Mouse (Mus musculus) forebrain, postnatal 0 days (tissue): ENCODE measurements around the gene Rsbn1. TPM values are rescaled to one million over a fixed set of nuclear protein-coding genes. Genes with fewer than 3 reads are reported as not detected.

Experiments
- ATAC-seq: fragments of 200-750 bp; cut with Nextera tagmentation; 2 replicates; pipeline ENCODE4 v1.8.0; 2017; ENCODE audit warnings: mild to moderate bottlenecking, moderate library complexity
- DNase-seq: peaks from one replicate; pipeline ENCODE4 v3.0.0-alpha.2; 2015
- H3K27ac ChIP-seq: fragments of 300-500 bp; sonication (generic); 2 replicates; pipeline ENCODE4 v1.5.1; 2014; ENCODE audit warnings: low read depth, mild to moderate bottlenecking, antibody characterized with exemption, low read length, moderate library complexity, mixed read lengths
- H3K27me3 ChIP-seq: fragments of 300-500 bp; sonication (generic); 2 replicates; pipeline ENCODE4 v1.6.1; 2014; ENCODE audit warnings: mild to moderate bottlenecking, low read length, mixed read lengths; ENCODE audit not compliant: insufficient read depth
- H3K36me3 ChIP-seq: fragments of 300-500 bp; sonication (generic); 2 replicates; pipeline ENCODE4 v1.6.1; 2014; ENCODE audit warnings: mild to moderate bottlenecking, moderate library complexity; ENCODE audit not compliant: insufficient read depth
- H3K4me1 ChIP-seq: fragments of 300-500 bp; sonication (generic); 2 replicates; pipeline ENCODE4 v1.6.1; 2014; ENCODE audit warnings: antibody characterized with exemption; ENCODE audit not compliant: insufficient read depth
- H3K4me2 ChIP-seq: fragments of 300-500 bp; sonication (generic); 2 replicates; pipeline ENCODE4 v1.6.1; 2014; ENCODE audit warnings: low read depth, mild to moderate bottlenecking, moderate library complexity
- H3K4me3 ChIP-seq: fragments of 300-500 bp; sonication (generic); 2 replicates; pipeline ENCODE4 v1.5.1; 2014; ENCODE audit warnings: low read depth, low read length, mixed read lengths
- H3K9ac ChIP-seq: fragments of 300-500 bp; sonication (generic); 2 replicates; pipeline ENCODE4 v1.6.1; 2014; ENCODE audit warnings: mild to moderate bottlenecking
- H3K9me3 ChIP-seq: fragments of 300-500 bp; sonication (generic); 2 replicates; pipeline ENCODE4 v1.6.1; 2016; ENCODE audit warnings: low read length
- CTCF ChIP-seq: sonication (generic); IDR thresholded peaks from 2 replicates; pipeline ENCODE4 v1.5.1; 2016; ENCODE audit warnings: antibody characterized with exemption, control low read depth, low read depth
- WGBS: fragments of 180-500 bp; shearing (Covaris S2); extraction: QIAGEN DNeasy Blood & Tissue Kit; methylation state at CpG from one replicate; pipeline ENCODE4 v1.1.7; 2014; 5-methylcytosine and 5-hydroxymethylcytosine counted together
- polyA plus RNA-seq: library from polyadenylated mRNA; unstranded; fragments of >200 nt; fragmentation: Nextera tagmentation; extraction: Ambion mirVana; gene quantifications from 2 replicates; pipeline ENCODE4 v1.2.1, GENCODE M21; 2015
- total RNA-seq: library from RNA; depleted of rRNA; stranded (reverse); fragments of >200 nt; gene quantifications from 2 replicates; pipeline ENCODE4 v1.2.3, GENCODE M21; 2014; rRNA removed

Rsbn1 gene
- total and polyA plus RNA-seq, 2 experiments from 2014 or later, result 19.2 to 36.6 TPM

- peaks cover 38% of the 10 kb centered on the region for H3K36me3 ChIP-seq
- no peak overlapping the region for H3K4me3 ChIP-seq
- no peak overlapping the region for H3K27ac ChIP-seq
- DNase-seq (no peak), ATAC-seq (no peak)
- no peaks in the 10 kb centered on the region for H3K9me3 ChIP-seq
- H3K4me1 ChIP-seq, result no peaks in the 10 kb centered on the region
- no peak overlapping the region for H3K9ac ChIP-seq
- no peaks in the 10 kb centered on the region for H3K27me3 ChIP-seq
- 88% methylated on average over 5 of the region's 5 CpGs for WGBS
- TF ChIP-seq CTCF, result 0 out of 2 replicates have a peak, but pooled peaks have one; percentile 13
- no peak overlapping the region for H3K4me2 ChIP-seq
These were observed 96.2 kb downstream of the Rsbn1 start for GRCm38 (mm10) chr3:104009924-104010662.

- H3K9me3 ChIP-seq, result no peaks in the 10 kb centered on the region
- peaks cover 29% of the 10 kb centered on the region for H3K36me3 ChIP-seq
- TF ChIP-seq CTCF, result no peak
- WGBS, result 92% methylated on average over 2 of the region's 2 CpGs
- ATAC-seq (no peak), DNase-seq (no peak)
- no peaks in the 10 kb centered on the region for H3K27me3 ChIP-seq
- no peak overlapping the region for H3K9ac ChIP-seq
- no peak overlapping the region for H3K27ac ChIP-seq
- no peaks in the 10 kb centered on the region for H3K4me1 ChIP-seq
- H3K4me2 ChIP-seq, result no peak overlapping the region
- H3K4me3 ChIP-seq, result no peak overlapping the region
These were observed 98.1 kb downstream of the Rsbn1 start for GRCm38 (mm10) chr3:104011972-104012371.

Other genes with a start within 250 kb of the Rsbn1 start
- 5.3 and 7.9 TPM in 2 replicates for gene Olfml3, start 176.1 kb upstream of the Rsbn1 start, total RNA-seq
- 5.5 and 6.4 TPM in 2 replicates for gene Olfml3, start 176.1 kb upstream of the Rsbn1 start, polyA plus RNA-seq
- gene Gm10964, start 174.8 kb upstream of the Rsbn1 start, total RNA-seq, result not detected in 2 replicates
- gene Gm10964, start 174.8 kb upstream of the Rsbn1 start, polyA plus RNA-seq, result not detected in 2 replicates
- gene Hipk1, start 122.6 kb upstream of the Rsbn1 start, total RNA-seq, result 36.1 and 47.4 TPM in 2 replicates
- 4.2 and 5.6 TPM in 2 replicates for gene Hipk1, start 122.6 kb upstream of the Rsbn1 start, polyA plus RNA-seq
- 5.2 and 5.3 TPM in 2 replicates for gene Dclre1b, start 104.7 kb upstream of the Rsbn1 start, total RNA-seq
- 13.5 and 20.5 TPM in 2 replicates for gene Dclre1b, start 104.7 kb upstream of the Rsbn1 start, polyA plus RNA-seq
- gene Ap4b1, start 104.6 kb upstream of the Rsbn1 start, total RNA-seq, result 22.1 and 26.1 TPM in 2 replicates
- 14.8 and 17.2 TPM in 2 replicates for gene Ap4b1, start 104.6 kb upstream of the Rsbn1 start, polyA plus RNA-seq
- 0.29 and 1.0 TPM in 2 replicates for gene Gm43064, start 104.5 kb upstream of the Rsbn1 start, total RNA-seq
- 0.08 TPM in 2 replicates for gene Gm43064, start 104.5 kb upstream of the Rsbn1 start, polyA plus RNA-seq
- not detected in 2 replicates for gene Bcl2l15, start 81.5 kb upstream of the Rsbn1 start, total RNA-seq
- gene Bcl2l15, start 81.5 kb upstream of the Rsbn1 start, polyA plus RNA-seq, result not detected in 2 replicates
- 0.19 and 0.46 TPM in 2 replicates for gene Ptpn22, start 54.3 kb upstream of the Rsbn1 start, total RNA-seq
- gene Ptpn22, start 54.3 kb upstream of the Rsbn1 start, polyA plus RNA-seq, result 0.43 and 0.46 TPM in 2 replicates
- 25.9 and 31.2 TPM in 2 replicates for gene Phtf1, start 54.0 kb downstream of the Rsbn1 start, total RNA-seq
- 12.1 and 15.3 TPM in 2 replicates for gene Phtf1, start 54.0 kb downstream of the Rsbn1 start, polyA plus RNA-seq